Mouse (Mus musculus) adrenal gland, adult 18-20 months (tissue): ENCODE measurements around the gene Aph1a. TPM values are rescaled to one million over a fixed set of nuclear protein-coding genes. Genes with fewer than 3 reads are reported as not detected.
"Not testable (repeated sequence)": the region's sequence is repeated elsewhere in the genome, so short reads cannot be mapped to it uniquely, and the experiment has no call there.

Experiments
- DNase-seq, 2 experiments: peaks; one replicate each; pipeline ENCODE4 v3.0.0; 2021 to 2022; ENCODE audit warnings: low spot score in 2 of 2
- long read RNA-seq, 2 experiments: library from polyadenylated mRNA; stranded (forward); transcript quantifications; one replicate each; pipeline ENCODE4 v2.0.0; 2021
- total RNA-seq, 2 experiments: library from RNA; stranded (reverse); gene quantifications; 1 replicate in 1 of 2; 2 replicates in 1 of 2; pipeline ENCODE4 v1.2.3; 2021

Gene Aph1a
- total RNA-seq = 100 to 1,000 TPM; 103 to 120 TPM
- long read RNA-seq, experiment 1, transcript Aph1a-202 (7 exons, 1,601 nt) = minor isoform, 10 of 33 reads
- long read RNA-seq, experiment 1, transcript Aph1a-201 (6 exons, 2,863 nt) = major isoform, 12 of 33 reads
- long read RNA-seq, experiment 1, partial matches to known transcripts = 1 of 33 reads
- long read RNA-seq, experiment 1, other reads (novel, unspliced or antisense) = 10 of 33 reads
- long read RNA-seq, experiment 2, transcript Aph1a-202 (7 exons, 1,601 nt) = major isoform, 48 of 75 reads
- long read RNA-seq, experiment 2, transcript Aph1a-201 (6 exons, 2,863 nt) = minor isoform, 9 of 75 reads
- long read RNA-seq, experiment 2, partial matches to known transcripts = 3 of 75 reads
- long read RNA-seq, experiment 2, other reads (novel, unspliced or antisense) = 15 of 75 reads

GRCm38 (mm10) chr3:95893606-95894316 lies at the start of gene Aph1a:
Gene Aph1a, plus strand, starts transcription at chr3:95893969.
- DNase-seq = peak; percentile 85 to 88

GRCm38 (mm10) chr3:95850611-95851010 lies 43.2 kb upstream of the Aph1a start:
- DNase-seq = no peak

- no peak for DNase-seq
Measured at GRCm38 (mm10) chr3:95851317-95851716, 42.5 kb upstream of the Aph1a start.

- peak; percentile 94 for DNase-seq
Measured at GRCm38 (mm10) chr3:95855502-95856089, 38.2 kb upstream of the Aph1a start, which contains the start of gene Prpf3. Gene Prpf3, minus strand, starts transcription at chr3:95855885.

- peak in 1 of 2 experiments; percentile 12 for DNase-seq
Measured at GRCm38 (mm10) chr3:95856115-95856514, 37.7 kb upstream of the Aph1a start.

GRCm38 (mm10) chr3:95857050-95857449 lies 36.7 kb upstream of the Aph1a start:
- not testable (repeated sequence) for DNase-seq

- not testable (repeated sequence) for DNase-seq
Measured at GRCm38 (mm10) chr3:95858278-95858677, 35.5 kb upstream of the Aph1a start.

- no peak for DNase-seq
Measured at GRCm38 (mm10) chr3:95860323-95860722, 33.4 kb upstream of the Aph1a start.

GRCm38 (mm10) chr3:95861216-95861615 lies 32.6 kb upstream of the Aph1a start:
- peak in 1 of 2 experiments; percentile 15 for DNase-seq

- DNase-seq = peak; percentile 45 to 63
Measured at GRCm38 (mm10) chr3:95861796-95862195, 32.0 kb upstream of the Aph1a start.

- no peak for DNase-seq
Measured at GRCm38 (mm10) chr3:95863578-95863977, 30.2 kb upstream of the Aph1a start.

GRCm38 (mm10) chr3:95865050-95865449 lies 28.7 kb upstream of the Aph1a start:
- DNase-seq = no peak

- no peak for DNase-seq
Measured at GRCm38 (mm10) chr3:95865571-95865970, 28.2 kb upstream of the Aph1a start.

GRCm38 (mm10) chr3:95866071-95866470 lies 27.7 kb upstream of the Aph1a start:
- no peak for DNase-seq

GRCm38 (mm10) chr3:95867408-95867807 lies 26.4 kb upstream of the Aph1a start:
- no peak for DNase-seq

- no peak for DNase-seq
Measured at GRCm38 (mm10) chr3:95870976-95871375, 22.8 kb upstream of the Aph1a start.

GRCm38 (mm10) chr3:95871392-95871867 lies 22.3 kb upstream of the Aph1a start, which contains the start of gene Mrps21:
Gene Mrps21, minus strand, starts transcription at chr3:95871519.
- peak; percentile 75 to 78 for DNase-seq

- no peak for DNase-seq
Measured at GRCm38 (mm10) chr3:95872048-95872447, 21.7 kb upstream of the Aph1a start.

GRCm38 (mm10) chr3:95879063-95879462 lies 14.7 kb upstream of the Aph1a start:
- DNase-seq = no peak

- DNase-seq = peak; percentile 78 to 83
Measured at GRCm38 (mm10) chr3:95881979-95882815, 11.6 kb upstream of the Aph1a start, which contains the start of gene Ciart. Gene Ciart, minus strand, starts transcription at chr3:95882251.
